ENCODE assay signal across 8 mouse cellular contexts in genomic region chr12:106963762-106964161, GRCm38 (mm10).
DNase-seq lines count a peak whose midpoint lies in the region; ATAC-seq and TF ChIP-seq lines count a peak whose summit lies in the region.

No protein-coding gene starts in this region.

- H3K9ac ChIP-seq in MEL (ENCODE audit: control insufficient read depth, low read depth, low read length, poor library complexity, severe bottlenecking) = no peak overlapping the region

- WGBS in small intestine, adult 2 months = 60% methylated on average over 5 of the region's 5 CpGs

- DNase-seq in adrenal gland, postnatal 10 days = peak; percentile 12
- no peak for DNase-seq in adrenal gland, postnatal 36 days
- peak; percentile 25 to 35 for DNase-seq in kidney, postnatal 4 days
- DNase-seq in kidney, adult 18-20 months = no peak
- DNase-seq in MEL (ENCODE audit: low read depth, low spot score) = peak; percentile 39
- DNase-seq in cerebellum, adult 11 months = no peak

- no peak for TF ChIP-seq EP300 in MEL (IDR thresholded peaks at IDR 0.05; ENCODE audit: low read depth in 1 of 2, low read length in 2 of 2)

- no peaks in the 10 kb centered on the region for H3K4me1 ChIP-seq in MEL (ENCODE audit: control insufficient read depth in 1 of 2, insufficient read depth in 2 of 2, low read length in 2 of 2)
- no peaks in the 10 kb centered on the region for H3K4me1 ChIP-seq in small intestine, adult 2 months (ENCODE audit: control insufficient read depth, insufficient read depth, insufficient read length, low read length)

- no peaks in the 10 kb centered on the region for H3K79me2 ChIP-seq in MEL (ENCODE audit: control insufficient read depth, insufficient read depth, low read length, poor library complexity)

- TF ChIP-seq CTCF in MEL (IDR thresholded peaks at IDR 0.05 in 2 of 3, conservative IDR thresholded peaks at IDR 0.05 in 1 of 3; ENCODE audit: control insufficient read depth in 1 of 3, insufficient read depth in 1 of 3, low read depth in 2 of 3, low read length in 3 of 3, poor library complexity in 1 of 3, severe bottlenecking in 1 of 3) = peak; percentile 27 to 46 (median 40); a peak in 5 of 6 replicates
- TF ChIP-seq CTCF in small intestine, adult 2 months (IDR thresholded peaks at IDR 0.05; ENCODE audit: extremely low read depth, insufficient read length, insufficient replicate concordance, low read depth, low read length) = peak; percentile 38; the same call in 1 of the 2 replicates

- no peaks in the 10 kb centered on the region for H3K9me3 ChIP-seq in MEL (replicated peaks; ENCODE audit: insufficient read depth, low read length)

- no peak overlapping the region for H3K27ac ChIP-seq in MEL (ENCODE audit: control insufficient read depth, low read depth, low read length)
- H3K27ac ChIP-seq in small intestine, adult 2 months (ENCODE audit: insufficient read depth, low read depth, low read length) = no peak overlapping the region

- no peak for TF ChIP-seq POLR2A in MEL (IDR thresholded peaks at IDR 0.05; ENCODE audit: control insufficient read depth in 1 of 2, insufficient read depth in 1 of 2, low read depth in 1 of 2, low read length in 2 of 2, poor library complexity in 1 of 2)
- no peak for TF ChIP-seq POLR2A in small intestine, adult 2 months (IDR thresholded peaks at IDR 0.05; ENCODE audit: low read depth, low read length)

- peak; percentile 24 for TF ChIP-seq RAD21 in MEL (IDR thresholded peaks at IDR 0.05; ENCODE audit: low read depth, low read length)

- ATAC-seq in megakaryocyte-erythroid progenitor cell, adult 5-6 weeks (replicated peaks; ENCODE audit: low FRiP score, low TSS enrichment, poor library complexity, severe bottlenecking) = no peak

- no peaks in the 10 kb centered on the region for H3K36me3 ChIP-seq in MEL (ENCODE audit: control insufficient read depth in 1 of 2, insufficient read depth in 2 of 2, low read length in 2 of 2)
- no peaks in the 10 kb centered on the region for H3K36me3 ChIP-seq in small intestine, adult 2 months (ENCODE audit: control insufficient read depth, insufficient read depth, low read length)

- H3K4me3 ChIP-seq in MEL (ENCODE audit: control insufficient read depth in 1 of 2, insufficient read depth in 1 of 2, low read depth in 2 of 2, low read length in 2 of 2) = no peak overlapping the region
- H3K4me3 ChIP-seq in small intestine, adult 2 months (ENCODE audit: low read depth, low read length) = no peak overlapping the region

- no peaks in the 10 kb centered on the region for H3K27me3 ChIP-seq in MEL (ENCODE audit: control insufficient read depth in 1 of 2, insufficient read depth in 2 of 2, low read length in 2 of 2)
- H3K27me3 ChIP-seq in small intestine, adult 2 months (ENCODE audit: control insufficient read depth, insufficient read depth, low read length) = no peaks in the 10 kb centered on the region

TF ChIP-seq in MEL, 35 proteins besides CTCF, POLR2A, EP300 and RAD21:
- TF ChIP-seq KAT2A (conservative IDR thresholded peaks at IDR 0.05; ENCODE audit: low read depth, low read length) (no peak), SMC3 (IDR thresholded peaks at IDR 0.05; ENCODE audit: low read depth, low read length) (peak; percentile 32)

Comparison
In these comparisons a context has a peak if more than half of its experiments do, and no peak if none do; other contexts are left out.
1. DNase-seq: peak in adrenal gland, postnatal 10 days (single experiment), kidney, postnatal 4 days (2 of 2) and MEL (single experiment); none in adrenal gland, postnatal 36 days (0 of 2), kidney, adult 18-20 months (single experiment) and cerebellum, adult 11 months (single experiment).